Mouse (Mus musculus) kidney, adult 18-20 months (tissue): ENCODE data around the gene Bzw1.
"Not testable (repeated sequence)": the region's sequence is repeated elsewhere in the genome, so short reads cannot be mapped to it uniquely, and the experiment has no call there.

Experiments used
- DNase-seq: peaks from one replicate; pipeline ENCODE4 v3.0.0; 2021

The Bzw1 gene

DNA sequence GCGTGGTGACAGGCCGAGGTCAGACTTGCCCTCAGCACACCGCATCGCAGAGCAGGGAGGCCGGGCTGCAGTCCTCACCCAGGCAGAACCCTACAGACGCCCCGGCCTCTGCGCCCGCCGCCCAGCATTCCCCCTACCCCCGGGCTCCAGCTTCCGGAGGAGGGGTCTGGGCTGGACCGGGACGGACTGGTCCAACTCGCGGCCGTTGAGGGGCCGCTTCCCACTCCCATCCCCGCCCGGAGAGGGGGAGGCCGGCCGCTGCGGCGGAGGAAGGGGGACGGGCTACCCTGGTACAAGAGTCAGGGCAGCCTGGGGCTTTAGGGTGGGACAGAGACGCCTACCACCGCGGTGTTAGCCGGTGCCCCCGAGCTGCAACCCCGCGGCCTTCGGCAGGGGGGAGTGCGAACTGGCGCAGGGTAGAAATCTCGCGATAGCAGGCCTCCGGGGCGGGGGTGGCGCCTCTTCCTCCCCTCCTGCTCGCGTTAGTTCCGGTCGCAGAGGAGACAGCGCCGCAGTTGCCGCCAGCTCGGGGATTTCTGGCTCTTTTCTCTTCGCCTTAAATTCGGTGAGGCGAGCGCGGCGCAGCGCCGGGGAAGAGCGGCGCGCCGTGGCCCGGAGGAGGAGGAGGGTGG is at the start of gene Bzw1:
Bzw1 (plus strand) TSS at position 247 of the 632 bp plus-strand sequence.
- peak; percentile 94 for DNase-seq

DNA sequence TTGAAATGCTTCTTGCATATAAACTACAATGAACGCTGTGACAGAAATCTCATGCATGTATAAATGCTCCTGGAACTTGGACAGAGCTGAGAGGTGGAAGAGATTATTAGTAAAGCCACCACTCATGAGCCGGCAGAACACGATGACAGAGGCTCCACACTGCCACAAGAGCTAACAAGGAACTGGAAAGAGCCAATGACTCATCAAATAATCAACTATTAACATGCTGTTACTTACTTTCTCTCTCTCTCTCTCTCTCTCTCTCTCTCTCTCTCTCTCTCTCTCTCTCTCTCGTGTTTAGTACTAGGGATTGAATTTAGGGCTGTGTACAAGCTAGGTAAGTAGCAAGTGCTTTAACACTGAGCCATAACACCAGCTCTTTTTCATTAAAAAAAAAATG is 48.8 kb upstream of the Bzw1 start:
- no peak for DNase-seq

DNA sequence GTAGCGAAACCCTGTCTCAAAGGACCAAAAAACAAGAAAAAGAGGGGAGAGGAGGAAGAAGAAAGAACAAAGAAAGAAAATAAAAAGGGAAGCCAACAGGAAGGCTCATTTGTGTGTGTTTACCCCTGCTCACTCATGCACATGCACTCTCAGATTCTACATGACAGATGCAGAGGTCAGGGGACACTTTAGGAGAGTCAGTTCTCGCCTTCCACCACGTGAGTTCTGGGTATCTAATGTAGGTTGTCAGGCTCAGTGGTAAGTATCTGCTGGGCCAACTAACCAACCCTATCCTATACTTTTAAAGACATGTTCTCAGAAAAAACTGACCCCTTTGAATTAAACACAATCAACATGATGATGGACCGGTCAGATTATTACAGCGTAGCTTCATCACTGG is 48.1 kb upstream of the Bzw1 start:
- no peak for DNase-seq

DNA sequence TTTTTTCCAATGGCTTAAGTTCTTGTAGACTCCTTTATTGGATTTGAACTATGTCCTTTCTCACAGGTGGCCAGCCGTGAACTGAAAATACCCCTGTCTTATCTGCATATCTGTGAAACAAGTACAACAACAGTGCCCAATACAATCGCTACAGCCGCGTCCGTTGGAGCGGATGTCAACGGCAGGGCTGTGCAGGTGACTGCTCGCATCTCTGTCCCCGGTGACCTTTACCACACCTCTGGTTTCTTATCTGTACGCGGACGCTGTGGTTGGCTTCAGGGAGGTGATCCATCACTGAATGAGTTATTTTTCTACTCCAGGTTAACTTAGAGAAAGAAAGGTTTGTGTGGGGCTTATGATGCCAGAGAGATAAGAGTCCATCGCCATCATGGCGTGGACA is 46.5 kb upstream of the Bzw1 start:
- DNase-seq, result no peak

DNA sequence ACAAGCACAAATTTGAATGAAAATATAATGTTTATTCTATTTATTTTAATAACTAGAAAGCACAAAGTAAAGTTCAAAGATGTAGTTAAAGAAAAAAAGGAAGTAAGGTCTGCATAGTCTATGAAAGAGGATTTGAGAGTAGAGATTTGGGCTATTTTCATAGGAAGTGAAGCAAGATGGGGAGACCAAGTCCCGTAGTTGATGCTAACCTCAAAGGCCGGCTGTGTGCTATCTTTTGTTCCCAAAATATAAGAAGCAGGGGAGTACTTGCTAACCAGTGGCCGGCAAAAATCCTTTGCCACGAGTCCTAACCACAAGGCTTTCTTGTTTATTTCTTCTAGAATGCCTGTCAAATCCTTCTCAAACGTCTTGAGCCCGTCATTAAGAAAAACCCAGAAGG is 44.0 kb upstream of the Bzw1 start:
- DNase-seq, result no peak

DNA sequence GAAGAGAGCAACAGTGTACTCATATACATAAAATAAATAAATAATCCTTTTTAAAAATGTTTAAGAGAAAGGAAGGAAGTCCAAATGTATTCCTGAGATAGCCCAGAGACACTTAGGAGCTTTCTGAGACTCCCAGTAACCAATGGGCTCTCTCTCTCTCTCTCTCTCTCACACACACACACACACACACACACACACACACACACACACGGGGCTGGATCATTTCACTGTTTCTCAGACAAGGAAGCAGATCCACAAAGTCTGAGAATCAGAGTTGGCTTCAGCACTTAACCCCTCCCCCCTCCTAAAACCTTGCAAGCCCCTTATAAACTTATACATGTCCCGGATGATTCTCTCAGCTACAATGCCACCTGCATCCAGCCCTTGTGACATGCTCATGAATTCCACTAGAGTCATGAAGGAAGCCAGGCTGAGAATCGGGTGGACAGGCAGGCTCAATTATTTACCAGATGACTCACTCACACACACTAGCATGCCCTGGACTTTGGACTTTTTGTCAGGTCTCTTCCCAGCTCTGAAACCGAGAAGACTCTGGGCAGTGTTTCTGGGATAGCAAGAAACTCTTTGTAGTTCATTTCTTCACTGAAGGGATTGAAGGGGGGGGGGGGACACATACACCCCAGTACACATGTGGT is 39.3 kb upstream of the Bzw1 start:
- DNase-seq, result peak; percentile 55

DNA sequence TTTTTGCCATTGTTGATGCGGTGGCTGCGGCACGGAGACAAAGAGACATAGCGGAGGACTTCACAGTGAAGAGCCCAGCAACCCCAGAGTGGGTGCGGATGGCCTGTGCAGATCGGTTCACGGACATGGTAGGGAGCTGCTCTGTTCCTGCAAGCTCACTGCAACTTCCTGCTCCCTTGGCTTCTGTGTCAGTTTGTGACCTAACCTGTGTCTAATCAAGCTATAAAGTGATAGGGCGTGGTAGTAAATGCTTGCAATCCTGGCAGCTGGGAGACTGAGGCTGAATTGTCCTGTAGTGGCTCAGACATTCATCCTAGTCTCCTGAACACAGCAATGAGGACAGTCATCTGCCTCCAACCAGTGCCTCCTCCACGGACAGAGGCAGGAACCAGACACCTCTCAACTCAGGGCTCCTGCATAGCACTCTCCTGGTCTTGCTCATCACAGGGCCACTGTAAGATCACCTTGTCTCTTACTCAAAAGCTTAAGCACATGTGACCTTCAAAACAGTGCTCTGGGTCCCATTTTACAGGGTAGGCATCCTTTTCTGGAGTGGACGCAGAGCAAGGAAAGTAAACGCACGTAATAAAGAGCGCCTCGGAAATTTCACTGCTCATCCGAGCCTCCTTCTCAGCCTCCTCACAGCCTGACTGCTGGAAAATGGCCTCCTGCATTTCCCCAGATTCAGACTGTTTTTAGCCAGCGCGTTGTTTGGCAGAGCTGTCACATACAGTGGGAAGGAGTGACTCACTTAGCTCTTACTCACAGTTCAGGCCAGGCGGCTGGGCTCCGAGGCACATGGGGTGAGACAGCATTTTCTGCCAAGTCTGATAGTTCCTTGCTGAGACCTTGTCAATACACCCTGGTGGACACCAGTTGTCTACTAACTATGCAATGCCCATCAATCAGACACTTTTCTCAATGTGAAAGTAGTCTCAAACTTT is 33.5 kb upstream of the Bzw1 start:
- DNase-seq, result no peak

DNA sequence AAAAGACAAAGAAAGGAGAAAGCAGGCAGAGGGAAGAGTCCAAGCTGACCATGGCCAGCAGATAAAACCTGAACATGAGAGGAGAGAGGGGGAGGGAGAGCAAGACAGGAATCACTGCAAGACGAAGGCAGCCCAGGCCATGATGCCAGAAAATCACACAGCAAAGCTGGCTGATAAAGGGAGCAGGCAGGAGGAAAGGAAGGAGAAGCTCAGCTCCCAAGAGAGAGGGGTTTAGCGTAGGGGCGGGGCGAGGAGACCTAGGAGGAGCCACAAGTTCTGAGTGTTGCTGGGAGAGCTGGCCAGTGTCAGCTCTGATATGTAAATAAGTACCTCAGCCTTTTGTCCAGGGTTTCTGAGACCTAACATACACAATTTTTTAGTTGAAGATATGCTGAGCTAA is 30.4 kb upstream of the Bzw1 start:
- no peak for DNase-seq

DNA sequence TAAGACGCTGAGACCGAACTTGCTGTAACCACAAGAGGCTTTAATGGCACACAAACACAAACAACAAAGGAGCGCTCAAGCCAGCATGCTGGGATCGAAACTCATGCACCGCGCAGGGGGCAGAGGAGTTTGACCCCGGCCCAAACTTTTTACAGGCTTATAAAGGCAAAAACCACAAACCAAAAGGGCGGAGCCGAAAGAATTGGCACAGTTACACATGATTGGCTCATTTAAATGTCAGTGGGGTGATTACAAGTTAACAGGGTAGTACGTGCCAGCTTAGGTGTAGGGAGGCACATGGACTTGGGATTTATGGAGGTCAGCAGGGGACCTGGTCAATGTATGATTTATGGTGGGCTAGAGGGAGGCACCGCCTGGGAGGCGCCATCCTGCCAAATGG is 28.1 kb upstream of the Bzw1 start:
- peak; percentile 16 for DNase-seq

DNA sequence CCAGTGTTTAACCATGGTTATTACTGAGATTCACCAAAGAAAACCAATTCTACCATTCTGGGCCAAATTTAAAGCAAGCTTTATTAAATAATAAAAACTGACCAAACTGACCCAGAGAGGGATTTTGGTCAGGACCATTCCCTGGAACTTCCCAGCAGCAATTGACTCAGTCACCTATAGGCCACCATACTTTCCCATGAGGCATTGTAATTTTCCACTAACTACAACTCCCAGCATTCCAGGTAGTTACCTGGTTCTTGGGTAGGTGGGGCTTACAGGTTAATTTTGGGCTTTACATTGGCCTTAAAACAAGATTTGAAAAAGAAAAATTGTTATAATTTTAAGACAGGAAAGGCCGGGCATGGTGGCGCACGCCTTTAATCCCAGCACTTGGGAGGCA is 26.9 kb upstream of the Bzw1 start:
- no peak for DNase-seq

DNA sequence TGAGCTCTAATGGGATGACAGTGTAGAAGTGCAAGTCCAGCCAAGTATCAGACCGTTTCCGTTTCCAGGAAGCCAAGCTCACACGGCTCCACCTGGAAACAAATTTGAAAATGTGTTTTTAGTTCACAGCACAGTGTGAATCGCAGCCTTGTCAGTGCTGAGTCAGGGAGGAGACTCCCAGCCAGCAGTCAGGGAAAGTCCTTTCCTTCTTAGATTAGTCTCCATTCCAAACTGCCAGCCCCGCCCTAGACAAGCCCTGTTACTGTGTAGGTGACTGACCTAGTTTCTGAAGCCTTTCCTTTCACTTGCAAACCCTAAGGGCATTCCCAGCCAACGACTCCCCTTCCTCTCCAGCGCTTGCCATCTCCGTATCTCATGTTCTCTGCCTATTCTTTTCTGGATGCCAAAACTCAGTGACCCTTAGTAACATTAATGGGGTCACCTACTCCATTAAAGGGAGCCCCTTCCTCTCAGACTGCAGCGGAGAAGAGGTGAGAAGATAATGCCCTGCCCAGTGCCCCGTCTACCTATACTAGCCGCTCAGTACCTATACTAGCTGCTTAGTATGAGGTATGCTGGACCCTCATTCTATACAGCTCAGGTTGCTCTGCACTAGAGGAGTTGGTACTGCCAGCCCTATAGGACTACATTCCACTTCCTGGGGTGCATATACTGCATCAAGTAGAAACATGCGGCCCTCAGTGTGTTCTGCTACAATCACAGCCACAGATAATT is 25.8 kb upstream of the Bzw1 start:
- no peak for DNase-seq

DNA sequence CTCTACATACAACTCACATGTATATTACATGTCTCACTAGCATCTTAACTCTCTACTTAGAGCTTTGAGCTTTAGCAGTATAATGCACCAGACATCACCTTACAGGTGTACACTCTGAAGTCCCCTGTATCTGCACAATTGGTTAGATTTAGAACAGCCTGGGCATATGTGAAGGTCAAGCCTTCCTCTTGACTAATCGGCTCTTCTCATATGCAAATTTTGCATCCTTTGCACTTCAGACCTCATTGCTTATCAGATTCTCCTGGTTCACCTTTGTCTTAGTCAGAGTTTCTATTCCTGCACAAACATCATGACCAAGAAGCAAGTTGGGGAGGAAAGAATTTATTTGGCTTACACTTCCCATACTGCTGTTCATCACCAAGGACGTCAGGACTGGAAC is 23.0 kb upstream of the Bzw1 start:
- no peak for DNase-seq

DNA sequence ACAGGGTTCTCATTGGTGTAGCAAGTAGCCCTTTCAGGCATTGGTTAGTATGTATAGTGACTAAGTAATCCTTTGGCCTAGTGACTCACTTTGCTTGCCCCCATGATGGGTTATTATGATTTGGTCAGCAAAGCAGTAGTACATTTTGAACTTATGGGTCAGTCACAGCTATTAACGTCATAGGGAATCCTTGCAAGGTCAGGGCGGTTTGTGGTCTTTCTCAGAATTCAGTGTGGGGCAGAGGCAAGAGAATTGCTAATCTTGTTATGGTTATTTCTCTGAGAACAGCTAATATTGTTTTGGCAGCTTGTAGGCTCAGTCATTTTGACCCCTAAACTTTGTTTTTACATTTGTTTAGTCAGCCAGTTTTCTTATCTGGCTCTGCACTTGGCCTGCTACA is 18.4 kb upstream of the Bzw1 start:
- DNase-seq, result not testable (repeated sequence)

DNA sequence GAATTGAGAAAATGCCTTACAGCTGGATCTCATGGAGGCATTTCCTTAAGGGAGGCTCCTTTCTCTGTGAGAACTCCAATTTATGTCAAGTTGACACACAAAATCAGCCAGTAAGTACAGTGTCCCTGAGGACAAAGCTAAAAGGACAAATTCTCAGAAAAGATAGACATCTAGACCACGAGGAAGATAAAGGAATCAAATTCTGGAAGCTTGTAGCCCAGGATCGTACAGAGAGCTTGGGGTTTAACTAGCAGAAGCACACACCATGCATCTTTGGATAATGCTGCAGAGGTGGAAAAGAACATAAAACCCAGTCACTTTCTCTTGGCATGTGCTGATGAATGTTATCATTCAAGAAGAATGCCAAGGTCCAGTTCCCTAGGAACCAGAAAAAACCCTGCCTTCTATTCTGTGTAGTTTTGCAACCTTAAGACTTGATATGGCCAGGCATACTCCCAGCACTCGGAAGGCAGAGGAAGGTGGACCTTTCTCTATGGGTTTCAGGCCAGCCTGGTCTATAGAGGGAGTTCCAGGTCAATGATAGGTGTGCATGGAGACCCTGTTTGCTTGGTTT is 17.0 kb upstream of the Bzw1 start:
- no peak for DNase-seq

DNA sequence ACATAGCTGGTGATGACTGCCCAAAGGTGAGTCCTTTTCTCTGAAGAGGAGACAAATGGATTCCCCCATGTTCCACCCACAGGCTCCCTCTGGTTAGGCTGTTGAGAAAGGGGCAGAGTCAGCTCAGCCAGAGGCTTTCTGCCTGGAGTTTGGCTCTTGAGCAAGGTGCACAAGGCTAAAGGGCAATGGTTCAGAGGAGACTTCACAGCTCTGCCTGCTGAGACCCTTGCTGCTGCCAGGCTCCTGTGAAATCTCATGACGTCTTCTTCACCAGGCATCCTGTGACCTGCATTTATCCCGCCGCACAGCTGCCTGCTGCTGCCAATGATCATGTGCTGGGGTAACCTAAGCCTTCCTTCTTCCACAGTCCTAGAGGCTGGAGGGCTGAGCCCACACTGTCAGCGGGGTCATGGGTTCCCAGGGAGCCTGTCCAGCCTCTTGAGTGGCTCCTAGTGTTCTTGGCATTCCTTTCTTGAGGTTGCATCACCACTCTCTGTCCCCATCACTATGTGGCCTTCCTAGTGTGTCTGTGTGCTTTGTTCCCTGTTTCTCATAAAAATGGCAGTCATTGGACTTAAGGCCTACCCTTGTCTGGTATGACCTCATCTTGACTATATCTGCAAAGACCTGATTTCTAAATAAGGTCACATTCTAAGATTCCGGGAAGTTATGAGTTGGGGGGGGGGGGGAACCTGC is 10.0 kb upstream of the Bzw1 start:
- peak; percentile 23 for DNase-seq

DNA sequence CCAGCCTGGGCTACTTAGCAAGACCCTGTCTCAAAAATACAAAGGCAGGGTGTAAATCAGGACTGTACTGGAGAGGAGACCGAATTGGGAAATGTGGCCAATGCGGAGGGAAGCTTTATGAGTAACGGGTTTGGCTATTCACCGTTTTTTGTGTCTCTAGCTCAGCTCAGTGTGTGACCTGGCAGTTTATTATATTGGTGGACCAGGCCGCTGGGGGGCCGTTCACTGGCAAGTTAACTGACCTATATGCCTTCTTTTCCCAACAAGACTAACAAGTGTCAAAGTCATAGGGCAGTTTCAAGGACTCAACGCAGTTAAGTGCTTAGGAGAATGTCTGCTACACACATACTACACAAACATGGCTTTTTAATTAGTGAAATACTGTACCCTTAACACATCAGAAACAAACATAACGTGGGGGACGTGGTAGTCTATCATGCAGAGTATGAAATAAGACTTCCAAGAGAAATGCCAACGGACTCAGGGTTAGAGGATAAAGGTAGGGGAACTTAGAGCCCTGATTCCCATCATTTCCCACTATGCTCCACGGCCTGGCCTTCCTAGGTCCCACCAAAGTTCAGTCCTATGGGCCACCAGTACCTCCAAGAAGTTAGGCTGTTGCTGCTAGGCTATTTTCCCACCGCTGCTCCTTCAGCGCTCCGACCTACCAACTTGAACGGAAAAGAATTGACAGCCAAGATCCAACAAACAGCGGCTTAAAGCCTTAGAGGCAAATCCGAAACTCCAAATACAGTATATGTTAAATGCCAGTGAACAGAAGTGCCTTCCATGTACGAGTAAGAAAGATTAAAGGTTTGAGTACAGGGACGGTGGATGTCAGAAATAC is 1.1 kb upstream of the Bzw1 start:
- DNase-seq, result no peak

DNA sequence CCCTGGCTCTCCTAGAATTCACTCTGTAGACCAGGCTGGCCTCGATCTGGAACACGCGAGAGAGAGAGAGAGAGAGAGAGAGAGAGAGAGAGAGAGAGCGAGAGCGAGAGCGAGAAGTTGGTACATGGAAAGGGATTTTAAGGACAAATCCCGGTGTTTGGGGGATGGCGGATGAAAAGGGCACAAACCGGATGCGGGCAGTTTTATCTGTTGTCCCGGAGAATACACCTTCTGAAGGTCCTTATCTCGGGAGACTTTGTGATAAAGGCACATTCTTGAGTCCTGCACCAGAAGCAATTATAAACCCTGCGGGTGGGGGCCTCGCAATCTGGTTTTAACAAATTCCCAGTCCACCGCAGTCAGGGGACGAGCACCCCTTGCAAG is 438 bp upstream of the Bzw1 start:
- DNase-seq, result no peak

DNA sequence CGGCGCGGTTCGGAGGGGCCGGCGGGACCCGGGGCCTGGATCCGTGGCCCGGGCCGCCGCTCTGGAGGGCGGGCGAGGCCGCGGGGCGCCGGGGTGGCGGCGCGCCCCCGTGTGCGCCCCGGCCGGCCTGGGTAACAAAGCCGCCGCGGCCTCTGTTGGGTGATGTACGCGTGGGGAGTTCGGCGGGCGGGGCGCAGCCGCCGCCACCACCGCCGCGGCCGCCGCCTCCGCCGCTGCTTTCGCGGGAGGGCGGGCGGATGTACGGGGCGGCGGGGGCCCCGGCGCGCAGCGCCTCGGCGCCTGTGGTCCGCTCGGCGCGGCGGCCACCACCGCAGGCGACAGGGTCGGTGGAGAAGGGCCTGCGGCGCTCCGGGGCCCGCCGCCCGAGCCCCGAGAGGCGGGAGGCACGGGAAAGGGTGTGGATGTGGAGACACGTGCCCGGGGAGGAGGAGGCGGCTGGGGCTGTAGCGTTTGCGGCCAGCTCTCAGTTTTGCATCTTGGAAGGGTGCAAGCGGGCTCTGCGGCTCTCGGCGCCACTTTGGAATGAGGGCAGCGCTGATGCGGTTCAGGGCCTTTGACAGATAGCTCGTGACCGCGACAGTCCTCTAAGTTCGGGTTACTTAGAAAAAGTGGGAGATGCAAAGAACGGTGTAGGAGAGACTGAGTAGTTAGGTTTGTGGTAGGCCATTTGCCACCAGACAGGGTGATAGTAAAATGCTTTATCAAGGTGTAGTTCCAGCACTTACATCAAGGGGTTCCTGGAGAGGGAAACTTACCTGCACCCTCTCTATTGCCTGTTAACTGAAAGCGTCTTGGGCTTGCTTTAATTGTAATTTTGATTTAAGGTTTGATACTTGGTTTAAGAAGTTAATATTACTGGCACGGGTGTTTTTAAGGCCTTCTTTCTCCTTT is 842 bp downstream of the Bzw1 start:
- DNase-seq, result peak; percentile 60

DNA sequence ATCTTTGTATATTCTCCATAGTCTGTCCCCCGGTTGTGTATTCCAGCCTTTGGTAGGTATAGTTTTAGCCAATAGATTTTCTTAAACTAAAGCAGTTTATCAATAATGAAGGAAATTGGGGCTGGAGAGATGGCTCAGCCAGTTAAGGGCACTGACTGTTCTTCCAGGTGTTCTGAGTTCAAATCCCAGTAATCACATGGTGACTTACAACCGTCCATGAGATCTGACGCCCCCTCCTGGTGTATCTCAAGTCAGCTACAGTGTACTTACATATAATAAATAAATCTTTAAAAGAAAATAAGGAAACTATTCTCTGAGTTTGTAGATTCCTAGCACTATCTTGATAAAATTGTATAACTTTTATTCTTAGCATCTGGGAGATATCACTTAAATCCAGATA is 2.6 kb downstream of the Bzw1 start:
- DNase-seq, result no peak

DNA sequence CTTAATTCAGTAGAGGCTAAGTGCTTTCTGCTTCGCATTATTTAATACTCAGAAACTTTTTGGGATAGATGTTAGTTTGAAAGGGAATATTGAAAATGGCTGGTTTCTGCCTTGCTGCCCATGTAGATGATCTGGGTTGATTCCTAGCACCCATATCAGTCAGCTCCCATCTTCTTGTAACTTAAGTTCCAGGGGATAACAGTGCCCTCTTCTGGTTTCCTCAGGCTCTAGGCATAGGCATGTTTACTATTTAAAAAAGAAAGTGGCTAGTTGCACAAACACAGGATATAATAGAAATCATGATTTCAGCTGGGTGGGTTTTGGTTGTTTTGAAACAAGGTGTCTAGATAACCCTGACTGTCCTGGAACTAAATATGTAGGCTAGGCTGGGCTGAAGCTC is 3.5 kb downstream of the Bzw1 start:
- no peak for DNase-seq
